Mouse (Mus musculus) cortical plate, adult 2 months (tissue): ENCODE data around the gene Mmp20. TPM values are rescaled to one million over a fixed set of nuclear protein-coding genes. Genes with fewer than 3 reads are reported as not detected.
A peak's percentile ranks its signal among the peaks of the same experiment; 100 is the strongest.

Experiments used
- H3K27ac ChIP-seq: fragments of 200-500 bp; 2 replicates; pipeline ENCODE4 v1.5.1; 2012; ENCODE audit warnings: low read length, control low read depth, inconsistent platforms; ENCODE audit not compliant: insufficient read depth
- H3K4me1 ChIP-seq: fragments of 200-500 bp; 2 replicates; pipeline ENCODE4 v1.6.1; 2011; ENCODE audit warnings: low read length; ENCODE audit not compliant: control insufficient read depth, insufficient read depth
- H3K4me3 ChIP-seq: fragments of 200-500 bp; 2 replicates; pipeline ENCODE4 v1.5.1; 2011; ENCODE audit warnings: mild to moderate bottlenecking, low read length, control low read depth; ENCODE audit not compliant: insufficient read depth
- CTCF ChIP-seq: fragments of 200-500 bp; IDR thresholded peaks from 2 replicates; pipeline ENCODE4 v1.5.1; 2011; ENCODE audit warnings: mild to moderate bottlenecking, control low read depth, low read length; ENCODE audit not compliant: insufficient read depth; ENCODE audit errors: extremely low read depth
- POLR2A ChIP-seq: fragments of 200-500 bp; IDR thresholded peaks from 2 replicates; pipeline ENCODE4 v1.6.1; 2011; ENCODE audit warnings: mild to moderate bottlenecking, low read length, control low read depth; ENCODE audit not compliant: insufficient read depth; ENCODE audit errors: extremely low read depth
- polyA plus RNA-seq: library from polyadenylated mRNA; depleted of rRNA; stranded (reverse); fragments of >200 nt; gene quantifications from 2 replicates; pipeline ENCODE4 v1.2.3, GENCODE M21; 2012; rRNA removed

Mmp20 gene
- polyA plus RNA-seq: not detected in 2 replicates

DNA sequence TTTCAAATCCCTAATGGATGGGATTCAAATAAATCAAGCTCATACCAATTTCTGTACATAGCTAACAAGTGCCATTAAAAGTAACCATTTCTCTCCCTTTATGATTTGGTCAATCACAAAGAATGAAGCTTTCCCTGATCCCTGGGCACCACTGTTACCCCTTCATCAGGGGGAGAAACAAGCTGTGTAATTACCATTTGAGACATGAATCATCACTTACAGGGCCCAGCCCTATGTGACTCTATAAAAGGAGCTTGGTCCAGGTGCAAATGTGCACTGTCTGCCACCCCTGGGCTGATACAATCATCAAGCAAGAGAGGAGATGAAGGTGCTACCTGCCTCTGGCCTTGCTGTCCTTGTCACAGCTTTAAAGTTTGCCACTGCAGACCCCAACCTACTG, at the start of gene Mmp20:
TSS of gene Mmp20 (plus strand) at position 301 of the 400 bp plus-strand sequence.
- no peak within 1 kb of the TSS for H3K4me3 ChIP-seq
- TF ChIP-seq POLR2A: no peak
- TF ChIP-seq CTCF: no peak
- H3K27ac ChIP-seq: no peak within 1 kb of the TSS
- no peaks in the 10 kb centered on the region for H3K4me1 ChIP-seq

DNA sequence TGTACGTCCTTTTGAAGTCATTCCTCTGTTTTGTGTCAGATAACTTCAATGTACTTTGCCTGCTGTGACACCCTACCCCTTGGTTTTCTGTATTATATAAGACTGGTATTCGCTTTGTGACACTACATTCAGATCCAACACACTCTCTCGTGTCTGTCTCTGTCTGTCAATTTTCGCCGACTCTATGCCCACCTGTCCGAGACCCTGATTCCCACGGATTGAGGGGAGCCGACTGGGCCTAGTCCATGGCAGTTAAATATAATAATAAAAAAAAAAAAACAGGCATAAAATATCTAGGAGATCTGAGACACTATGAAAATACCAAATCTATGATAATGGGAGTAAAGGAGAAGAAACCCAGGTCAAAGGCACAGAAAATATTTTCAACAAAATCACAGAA, 38.0 kb upstream of the Mmp20 start:
- no peak for TF ChIP-seq POLR2A
- TF ChIP-seq CTCF: no peak
- no peak overlapping the region for H3K4me3 ChIP-seq
- no peak overlapping the region for H3K27ac ChIP-seq
- no peaks in the 10 kb centered on the region for H3K4me1 ChIP-seq

- no peak for TF ChIP-seq CTCF
- TF ChIP-seq POLR2A: no peak
- H3K27ac ChIP-seq: no peak overlapping the region
- no peak overlapping the region for H3K4me3 ChIP-seq
- no peaks in the 10 kb centered on the region for H3K4me1 ChIP-seq
Observed at GRCm38 (mm10) chr9:7593272-7593812, 34.7 kb upstream of the Mmp20 start.

DNA sequence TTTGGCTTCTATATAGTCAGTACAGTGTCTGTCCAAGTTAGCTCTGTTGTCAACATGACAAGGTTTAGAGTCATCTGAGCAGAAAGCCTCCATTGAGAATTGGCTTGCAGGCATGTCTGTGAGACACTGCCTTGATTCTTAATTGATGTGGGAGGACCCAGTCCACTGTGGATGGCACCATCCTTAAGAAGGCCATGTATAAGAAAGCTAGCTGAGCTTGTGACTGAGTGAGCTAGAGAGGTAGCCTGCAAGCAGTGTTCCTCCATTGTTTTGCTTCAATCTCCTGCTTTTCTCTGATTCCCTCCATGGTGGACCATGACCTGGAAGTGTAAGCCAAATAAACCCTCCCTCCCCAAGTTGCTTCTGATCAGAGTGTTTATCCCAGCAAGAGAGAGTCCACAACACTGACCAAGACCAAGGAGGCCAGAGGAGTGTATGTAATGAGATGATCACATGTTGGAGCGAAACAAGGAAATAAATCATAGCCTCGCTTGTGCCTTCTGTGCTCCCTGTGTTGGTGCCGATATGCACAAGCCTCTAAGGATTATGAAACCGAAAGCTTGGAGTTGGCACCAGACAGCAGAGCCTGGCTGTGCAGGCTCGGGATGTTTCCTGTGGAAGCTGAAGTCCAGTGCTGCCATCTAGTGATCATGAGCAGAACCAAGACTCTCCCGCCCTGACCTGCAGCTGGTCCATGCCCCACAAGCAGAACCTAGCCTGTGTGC, 33.1 kb upstream of the Mmp20 start:
- 0 out of 2 replicates have a peak overlapping the region, but pooled peaks have one; percentile 3 for H3K27ac ChIP-seq
- TF ChIP-seq POLR2A (no peak), CTCF (peak; percentile 83)
- H3K4me1 ChIP-seq: no peaks in the 10 kb centered on the region
- peak overlapping the region; percentile 22; the same call in 1 of the 2 replicates for H3K4me3 ChIP-seq

GRCm38 (mm10) chr9:7602982-7603742, 24.9 kb upstream of the Mmp20 start:
- TF ChIP-seq POLR2A: no peak
- peak; percentile 98 for TF ChIP-seq CTCF
- H3K4me1 ChIP-seq: no peaks in the 10 kb centered on the region
- no peak overlapping the region for H3K27ac ChIP-seq
- H3K4me3 ChIP-seq: no peak overlapping the region

DNA sequence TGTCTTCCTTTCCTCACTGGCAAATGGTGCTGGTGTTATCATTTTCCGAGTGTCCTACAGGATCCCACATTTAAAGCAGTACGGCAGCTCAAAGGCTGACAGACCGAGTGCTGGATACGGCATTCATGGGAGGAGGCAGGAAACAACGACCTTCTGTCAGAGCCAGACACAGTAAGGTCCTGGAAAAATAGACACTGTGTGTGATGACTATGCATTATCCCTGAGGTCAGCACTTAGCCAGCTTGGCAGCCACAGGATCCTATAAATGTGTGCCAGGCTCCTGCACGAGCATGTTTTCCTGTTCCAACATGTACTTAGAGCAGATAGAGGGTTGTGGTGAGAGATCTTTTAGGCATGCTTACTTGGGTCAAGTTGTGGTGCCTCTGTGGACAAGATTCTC, 24.0 kb upstream of the Mmp20 start:
- H3K4me1 ChIP-seq: no peaks in the 10 kb centered on the region
- no peak overlapping the region for H3K27ac ChIP-seq
- H3K4me3 ChIP-seq: no peak overlapping the region
- no peak for TF ChIP-seq CTCF
- TF ChIP-seq POLR2A: no peak

DNA sequence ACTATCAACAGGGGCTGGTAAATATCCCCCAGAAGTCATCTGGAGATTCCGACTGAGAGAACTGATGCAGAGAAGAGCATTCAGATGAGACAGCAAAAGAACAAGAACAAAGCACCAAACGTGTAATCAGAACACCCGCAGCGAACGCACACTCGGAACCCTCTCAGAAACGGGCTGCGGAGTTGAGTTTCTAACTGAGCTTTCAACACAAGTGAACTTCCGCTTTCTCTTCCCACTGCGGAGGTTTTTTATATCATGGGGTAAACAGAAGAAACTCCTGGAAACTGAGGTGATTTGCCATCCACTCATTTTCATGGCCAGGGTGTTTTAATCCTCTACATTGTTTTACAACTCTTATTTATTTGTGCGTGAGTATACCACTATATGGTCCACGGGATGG, 22.4 kb upstream of the Mmp20 start:
- Histone ChIP-seq H3K27ac (no peak overlapping the region), H3K4me3 (no peak overlapping the region), H3K4me1 (no peaks in the 10 kb centered on the region)
- no peak for TF ChIP-seq CTCF
- TF ChIP-seq POLR2A: no peak

GRCm38 (mm10) chr9:7622582-7622981, 5.4 kb upstream of the Mmp20 start:
- no peak overlapping the region for H3K27ac ChIP-seq
- H3K4me3 ChIP-seq: no peak overlapping the region
- no peaks in the 10 kb centered on the region for H3K4me1 ChIP-seq
- no peak for TF ChIP-seq CTCF
- TF ChIP-seq POLR2A: no peak

DNA sequence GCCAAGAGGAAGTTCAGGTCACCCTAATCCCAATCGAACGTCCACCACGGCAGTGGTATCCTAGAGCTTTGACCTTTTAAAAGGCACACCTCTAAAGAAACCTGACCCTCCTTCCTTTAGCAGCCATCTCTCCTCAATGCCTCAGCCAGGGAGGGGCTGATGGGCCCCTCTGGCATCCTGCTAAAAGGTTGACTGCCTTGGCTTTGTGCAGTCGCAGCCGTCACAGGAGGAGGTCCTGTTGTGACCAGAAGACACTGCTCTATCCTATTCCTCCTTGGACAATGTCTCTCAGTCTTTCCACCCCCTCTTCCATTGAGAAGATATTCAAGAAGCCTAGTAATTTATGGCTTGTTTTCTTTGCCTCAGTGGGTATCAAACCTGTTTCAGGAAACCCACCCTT, 5.9 kb downstream of the Mmp20 start:
- Histone ChIP-seq H3K4me3 (no peak overlapping the region), H3K27ac (no peak overlapping the region), H3K4me1 (no peaks in the 10 kb centered on the region)
- no peak for TF ChIP-seq POLR2A
